Mouse (Mus musculus): ENCODE measurements around the gene Cep170b. TPM values are rescaled to one million over a fixed set of nuclear protein-coding genes. Genes with fewer than 3 reads are reported as not detected.
A peak's percentile ranks its signal among the peaks of the same experiment; 100 is the strongest.

Cep170b gene
- polyA plus RNA-seq, 1 experiment from 2014 or later: 18.3 TPM

GRCm38 (mm10) chr12:112746808-112747605 lies 26.8 kb downstream of the Cep170b start:
- Histone ChIP-seq H3K4me1 (replicated peaks; ENCODE audit: control insufficient read depth, insufficient read depth, low read length) (peaks cover 7% of the 10 kb centered on the region; the same call in 1 of the 2 replicates), H3K9me3 (ENCODE audit: control insufficient read depth, low read length) (no peaks in the 10 kb centered on the region), H3K4me3 (ENCODE audit: low read depth, low read length) (no peak overlapping the region), H3K27me3 (replicated peaks; ENCODE audit: control insufficient read depth, insufficient read depth, low read length) (no peaks in the 10 kb centered on the region), H3K36me3 (ENCODE audit: control insufficient read depth, insufficient read depth, low read length) (peaks cover 9% of the 10 kb centered on the region; the same call in 1 of the 2 replicates), H3K9ac (ENCODE audit: low read length) (no peak overlapping the region), H3K4me2 (ENCODE audit: low read length) (no peak overlapping the region), H3K27ac (ENCODE audit: low read depth) (peak overlapping the region; percentile 24)
- WGBS: 26% methylated on average over 10 of the region's 10 CpGs
- DNase-seq (ENCODE audit: low spot score) (no peak), ATAC-seq (replicated peaks; ENCODE audit: low FRiP score, low TSS enrichment, low read depth) (peak; percentile 25; the same call in 1 of the 2 replicates)

GRCm38 (mm10) chr12:112747606-112747970 lies 27.3 kb downstream of the Cep170b start:
- Histone ChIP-seq H3K9me3 (ENCODE audit: control insufficient read depth, low read length) (no peaks in the 10 kb centered on the region), H3K4me2 (ENCODE audit: low read length) (no peak overlapping the region), H3K4me1 (replicated peaks; ENCODE audit: control insufficient read depth, insufficient read depth, low read length) (peaks cover 7% of the 10 kb centered on the region; the same call in 1 of the 2 replicates), H3K27ac (ENCODE audit: low read depth) (no peak overlapping the region), H3K9ac (ENCODE audit: low read length) (no peak overlapping the region), H3K36me3 (ENCODE audit: control insufficient read depth, insufficient read depth, low read length) (peaks cover 9% of the 10 kb centered on the region; the same call in 1 of the 2 replicates), H3K27me3 (replicated peaks; ENCODE audit: control insufficient read depth, insufficient read depth, low read length) (no peaks in the 10 kb centered on the region), H3K4me3 (ENCODE audit: low read depth, low read length) (no peak overlapping the region)
- DNase-seq (ENCODE audit: low spot score): no peak
- ATAC-seq (replicated peaks; ENCODE audit: low FRiP score, low TSS enrichment, low read depth): no peak
- 76% methylated on average over 8 of the region's 8 CpGs for WGBS

- no peaks in the 10 kb centered on the region for H3K9me3 ChIP-seq (ENCODE audit: control insufficient read depth, low read length)
- H3K36me3 ChIP-seq (ENCODE audit: control insufficient read depth, insufficient read depth, low read length): no peaks in the 10 kb centered on the region
- peaks cover 5% of the 10 kb centered on the region; the same call in 1 of the 2 replicates for H3K4me1 ChIP-seq (replicated peaks; ENCODE audit: control insufficient read depth, insufficient read depth, low read length)
- no peak overlapping the region for H3K9ac ChIP-seq (ENCODE audit: low read length)
- H3K4me2 ChIP-seq (ENCODE audit: low read length): no peak overlapping the region
- DNase-seq (ENCODE audit: low spot score): no peak
- no peak for ATAC-seq (replicated peaks; ENCODE audit: low FRiP score, low TSS enrichment, low read depth)
- H3K4me3 ChIP-seq (ENCODE audit: low read depth, low read length): no peak overlapping the region
- no peaks in the 10 kb centered on the region for H3K27me3 ChIP-seq (replicated peaks; ENCODE audit: control insufficient read depth, insufficient read depth, low read length)
- no peak overlapping the region for H3K27ac ChIP-seq (ENCODE audit: low read depth)
- WGBS: 88% methylated on average over 12 of the region's 12 CpGs
Observed at GRCm38 (mm10) chr12:112750976-112751375, 30.7 kb downstream of the Cep170b start.

GRCm38 (mm10) chr12:112752399-112752798 lies 32.1 kb downstream of the Cep170b start:
- no peak for ATAC-seq (replicated peaks; ENCODE audit: low FRiP score, low TSS enrichment, low read depth)
- Histone ChIP-seq H3K4me3 (ENCODE audit: low read depth, low read length) (no peak overlapping the region), H3K4me2 (ENCODE audit: low read length) (no peak overlapping the region), H3K9me3 (ENCODE audit: control insufficient read depth, low read length) (no peaks in the 10 kb centered on the region), H3K9ac (ENCODE audit: low read length) (no peak overlapping the region), H3K27me3 (replicated peaks; ENCODE audit: control insufficient read depth, insufficient read depth, low read length) (no peaks in the 10 kb centered on the region), H3K27ac (ENCODE audit: low read depth) (no peak overlapping the region), H3K36me3 (ENCODE audit: control insufficient read depth, insufficient read depth, low read length) (no peaks in the 10 kb centered on the region), H3K4me1 (replicated peaks; ENCODE audit: control insufficient read depth, insufficient read depth, low read length) (no peaks in the 10 kb centered on the region)
- 47% methylated on average over 2 of the region's 2 CpGs for WGBS
- DNase-seq (ENCODE audit: low spot score): no peak

- ATAC-seq (replicated peaks; ENCODE audit: low FRiP score, low TSS enrichment, low read depth) (no peak), DNase-seq (ENCODE audit: low spot score) (no peak)
- no peaks in the 10 kb centered on the region for H3K36me3 ChIP-seq (ENCODE audit: control insufficient read depth, insufficient read depth, low read length)
- no peak overlapping the region for H3K9ac ChIP-seq (ENCODE audit: low read length)
- H3K27me3 ChIP-seq (replicated peaks; ENCODE audit: control insufficient read depth, insufficient read depth, low read length): no peaks in the 10 kb centered on the region
- H3K4me3 ChIP-seq (ENCODE audit: low read depth, low read length): no peak overlapping the region
- H3K27ac ChIP-seq (ENCODE audit: low read depth): no peak overlapping the region
- WGBS: 64% methylated on average over 4 of the region's 4 CpGs
- H3K9me3 ChIP-seq (ENCODE audit: control insufficient read depth, low read length): no peaks in the 10 kb centered on the region
- H3K4me2 ChIP-seq (ENCODE audit: low read length): no peak overlapping the region
- H3K4me1 ChIP-seq (replicated peaks; ENCODE audit: control insufficient read depth, insufficient read depth, low read length): no peaks in the 10 kb centered on the region
Observed at GRCm38 (mm10) chr12:112755900-112756299, 35.6 kb downstream of the Cep170b start.

- Histone ChIP-seq H3K4me3 (ENCODE audit: low read depth, low read length) (no peak overlapping the region), H3K36me3 (ENCODE audit: control insufficient read depth, insufficient read depth, low read length) (no peaks in the 10 kb centered on the region), H3K4me2 (ENCODE audit: low read length) (no peak overlapping the region), H3K27me3 (replicated peaks; ENCODE audit: control insufficient read depth, insufficient read depth, low read length) (no peaks in the 10 kb centered on the region), H3K4me1 (replicated peaks; ENCODE audit: control insufficient read depth, insufficient read depth, low read length) (no peaks in the 10 kb centered on the region), H3K27ac (ENCODE audit: low read depth) (no peak overlapping the region), H3K9me3 (ENCODE audit: control insufficient read depth, low read length) (no peaks in the 10 kb centered on the region), H3K9ac (ENCODE audit: low read length) (no peak overlapping the region)
- no peak for DNase-seq (ENCODE audit: low spot score)
- ATAC-seq (replicated peaks; ENCODE audit: low FRiP score, low TSS enrichment, low read depth): no peak
- 85% methylated on average over 5 of the region's 5 CpGs for WGBS
Observed at GRCm38 (mm10) chr12:112757896-112758295, 37.6 kb downstream of the Cep170b start.

GRCm38 (mm10) chr12:112759471-112759870 lies 39.2 kb downstream of the Cep170b start:
- 90% methylated on average over 3 of the region's 3 CpGs for WGBS
- no peak for ATAC-seq (replicated peaks; ENCODE audit: low FRiP score, low TSS enrichment, low read depth)

GRCm38 (mm10) chr12:112760154-112760926 lies 40.1 kb downstream of the Cep170b start, which contains the start of gene Pld4:
Gene Pld4, plus strand, starts transcription at chr12:112760655.
- H3K4me1 ChIP-seq (replicated peaks; ENCODE audit: control insufficient read depth, insufficient read depth, low read length): no peaks in the 10 kb centered on the region
- H3K4me3 ChIP-seq (ENCODE audit: low read depth, low read length): no peak within 1 kb of the TSS
- no peak for DNase-seq (ENCODE audit: low spot score)
- H3K4me2 ChIP-seq (ENCODE audit: low read length): no peak within 1 kb of the TSS
- 40% methylated on average over 4 of the region's 4 CpGs for WGBS
- H3K27ac ChIP-seq (ENCODE audit: low read depth): no peak within 1 kb of the TSS
- no peak within 1 kb of the TSS for H3K9ac ChIP-seq (ENCODE audit: low read length)
- no peaks in the 10 kb centered on the region for H3K36me3 ChIP-seq (ENCODE audit: control insufficient read depth, insufficient read depth, low read length)
- ATAC-seq (replicated peaks; ENCODE audit: low FRiP score, low TSS enrichment, low read depth): 0 out of 2 replicates have a peak, but pooled peaks have one; percentile 47
- no peaks in the 10 kb centered on the region for H3K27me3 ChIP-seq (replicated peaks; ENCODE audit: control insufficient read depth, insufficient read depth, low read length)
- no peaks in the 10 kb centered on the region for H3K9me3 ChIP-seq (ENCODE audit: control insufficient read depth, low read length)

More at GRCm38 (mm10) chr12:112759471-112759870, 39.2 kb downstream of the Cep170b start:
- Histone ChIP-seq H3K4me2 (ENCODE audit: low read length) (no peak overlapping the region), H3K9me3 (ENCODE audit: control insufficient read depth, low read length) (no peaks in the 10 kb centered on the region), H3K27me3 (replicated peaks; ENCODE audit: control insufficient read depth, insufficient read depth, low read length) (no peaks in the 10 kb centered on the region), H3K4me3 (ENCODE audit: low read depth, low read length) (no peak overlapping the region), H3K36me3 (ENCODE audit: control insufficient read depth, insufficient read depth, low read length) (no peaks in the 10 kb centered on the region), H3K27ac (ENCODE audit: low read depth) (no peak overlapping the region), H3K4me1 (replicated peaks; ENCODE audit: control insufficient read depth, insufficient read depth, low read length) (no peaks in the 10 kb centered on the region), H3K9ac (ENCODE audit: low read length) (no peak overlapping the region)
- no peak for DNase-seq (ENCODE audit: low spot score)
